Mouse (Mus musculus): ENCODE data around the gene Zbtb7b. TPM values are rescaled to one million over a fixed set of nuclear protein-coding genes. Genes with fewer than 3 reads are reported as not detected.

Gene Zbtb7b
- total and polyA plus RNA-seq, 2 experiments from 2014 or later: 2.4 to 18.4 TPM

DNA sequence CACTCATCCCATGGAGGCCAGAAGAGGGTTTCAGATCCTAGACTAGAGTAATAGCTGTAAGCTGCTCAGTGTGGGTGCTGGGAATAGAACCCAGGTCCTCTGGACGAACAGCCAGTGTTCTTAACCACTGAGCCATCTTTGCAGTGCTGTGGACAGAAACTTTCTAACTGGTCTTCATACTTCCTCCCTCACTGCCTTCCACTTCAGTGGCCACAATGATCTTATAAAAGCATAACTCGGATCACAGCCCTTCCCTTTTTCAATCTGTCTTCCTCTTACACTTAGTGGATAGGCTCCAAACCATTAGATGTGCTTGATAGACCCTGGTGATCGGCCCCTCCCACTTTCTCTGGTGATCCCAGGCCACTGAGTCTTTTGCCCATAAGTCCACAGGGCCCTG lies 34.3 kb downstream of the Zbtb7b start:
- Histone ChIP-seq H3K9ac (replicated peaks; ENCODE audit: low read depth, low read length) (no peak overlapping the region), H3K4me3 (ENCODE audit: low read depth, low read length) (no peak overlapping the region), H3K27ac (ENCODE audit: low read depth) (no peak overlapping the region), H3K4me1 (ENCODE audit: control insufficient read depth, insufficient read depth) (no peaks in the 10 kb centered on the region; the same call in 1 of the 2 replicates), H3K4me2 (ENCODE audit: low read depth, low read length) (no peak overlapping the region), H3K9me3 (replicated peaks; ENCODE audit: control insufficient read depth, low read length) (no peaks in the 10 kb centered on the region), H3K27me3 (ENCODE audit: control insufficient read depth, insufficient read depth, low read length) (no peaks in the 10 kb centered on the region), H3K36me3 (replicated peaks; ENCODE audit: control insufficient read depth, insufficient read depth, low read length) (no peaks in the 10 kb centered on the region)
- DNase-seq (ENCODE audit: low spot score) (no peak), ATAC-seq (ENCODE audit: insufficient read depth, low read depth) (no peak)
- 60% methylated on average over 3 of the region's 3 CpGs for WGBS
- TF ChIP-seq CTCF (IDR thresholded peaks at IDR 0.05; ENCODE audit: low read depth) (no peak), EP300 (IDR thresholded peaks at IDR 0.05; ENCODE audit: low read depth) (no peak)

DNA sequence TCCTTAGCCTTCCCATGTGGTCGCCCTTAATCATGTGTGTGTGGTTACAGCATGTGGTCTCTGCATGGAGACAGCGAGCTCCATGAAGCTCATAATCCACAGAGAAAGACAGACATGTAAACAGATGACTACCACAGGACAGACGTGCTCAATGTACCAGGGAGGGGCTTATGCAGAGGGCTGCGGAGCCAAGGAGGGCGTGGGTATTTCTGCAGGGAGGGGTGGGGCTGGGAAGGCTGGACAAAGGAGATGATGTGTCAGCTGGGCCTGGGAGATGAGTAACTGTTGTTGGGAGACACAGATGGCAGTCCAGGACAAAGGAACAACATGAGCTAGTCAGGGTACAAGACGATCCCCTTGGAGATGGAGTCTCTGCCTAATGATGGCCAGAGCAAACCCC lies 34.9 kb downstream of the Zbtb7b start:
- no peaks in the 10 kb centered on the region; the same call in 1 of the 2 replicates for H3K4me1 ChIP-seq (ENCODE audit: control insufficient read depth, insufficient read depth)
- H3K27ac ChIP-seq (ENCODE audit: low read depth): no peak overlapping the region
- DNase-seq (ENCODE audit: low spot score): no peak
- H3K4me3 ChIP-seq (ENCODE audit: low read depth, low read length): no peak overlapping the region
- no peak overlapping the region for H3K9ac ChIP-seq (replicated peaks; ENCODE audit: low read depth, low read length)
- no peaks in the 10 kb centered on the region for H3K27me3 ChIP-seq (ENCODE audit: control insufficient read depth, insufficient read depth, low read length)
- TF ChIP-seq CTCF (IDR thresholded peaks at IDR 0.05; ENCODE audit: low read depth) (no peak), EP300 (IDR thresholded peaks at IDR 0.05; ENCODE audit: low read depth) (no peak)
- no peaks in the 10 kb centered on the region for H3K9me3 ChIP-seq (replicated peaks; ENCODE audit: control insufficient read depth, low read length)
- 66% methylated on average over 5 of the region's 6 CpGs for WGBS
- ATAC-seq (ENCODE audit: insufficient read depth, low read depth): no peak
- no peak overlapping the region for H3K4me2 ChIP-seq (ENCODE audit: low read depth, low read length)
- H3K36me3 ChIP-seq (replicated peaks; ENCODE audit: control insufficient read depth, insufficient read depth, low read length): no peaks in the 10 kb centered on the region

DNA sequence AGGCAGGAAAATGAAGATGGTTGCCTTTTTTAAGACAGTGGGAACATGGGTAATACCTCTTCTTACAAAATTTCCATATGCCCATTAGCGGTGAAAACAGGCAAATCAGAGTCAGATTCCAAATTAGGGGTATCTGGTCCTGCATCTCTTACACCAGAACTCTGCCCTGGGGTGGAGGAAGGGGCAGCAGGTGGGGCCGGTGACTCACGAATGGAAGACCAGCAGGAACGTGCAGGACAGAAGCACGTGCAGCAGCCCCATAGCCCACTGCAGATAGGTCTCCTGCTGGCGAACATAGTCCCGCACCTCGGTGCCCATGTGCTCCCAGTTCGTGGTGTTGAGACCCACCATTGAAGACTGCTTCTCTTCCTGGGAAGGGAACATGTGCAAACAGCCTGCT lies 38.5 kb downstream of the Zbtb7b start:
- no peak for TF ChIP-seq EP300 (IDR thresholded peaks at IDR 0.05; ENCODE audit: low read depth)
- TF ChIP-seq CTCF (IDR thresholded peaks at IDR 0.05; ENCODE audit: low read depth): no peak
- 54% methylated on average over 9 of the region's 9 CpGs for WGBS
- Histone ChIP-seq H3K36me3 (replicated peaks; ENCODE audit: control insufficient read depth, insufficient read depth, low read length) (no peaks in the 10 kb centered on the region), H3K4me3 (ENCODE audit: low read depth, low read length) (no peak overlapping the region), H3K27me3 (ENCODE audit: control insufficient read depth, insufficient read depth, low read length) (peaks cover 20% of the 10 kb centered on the region; the same call in 1 of the 2 replicates), H3K4me2 (ENCODE audit: low read depth, low read length) (no peak overlapping the region), H3K9me3 (replicated peaks; ENCODE audit: control insufficient read depth, low read length) (no peaks in the 10 kb centered on the region), H3K4me1 (ENCODE audit: control insufficient read depth, insufficient read depth) (no peaks in the 10 kb centered on the region; the same call in 1 of the 2 replicates), H3K27ac (ENCODE audit: low read depth) (no peak overlapping the region), H3K9ac (replicated peaks; ENCODE audit: low read depth, low read length) (no peak overlapping the region)
- no peak for DNase-seq (ENCODE audit: low spot score)
- no peak for ATAC-seq (ENCODE audit: insufficient read depth, low read depth)

DNA sequence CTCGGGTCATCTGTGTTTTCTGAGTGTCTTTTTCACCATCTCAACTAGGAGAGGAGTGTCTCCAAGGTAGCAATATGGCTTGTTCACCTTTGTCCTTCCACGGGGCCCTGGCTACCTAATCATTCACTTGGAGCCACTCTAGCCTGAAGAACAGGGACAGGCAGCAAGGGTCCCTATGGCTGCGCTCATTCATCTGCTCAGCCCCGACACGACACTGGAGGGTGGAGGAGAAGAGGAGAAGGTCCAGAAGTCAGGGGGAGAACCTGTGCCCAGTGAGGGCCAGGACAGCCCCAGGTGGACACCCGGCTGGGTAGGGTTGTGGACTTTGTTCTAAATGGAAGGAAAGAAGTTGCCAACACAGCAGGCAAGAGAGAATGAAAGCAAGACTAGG lies 39.1 kb downstream of the Zbtb7b start:
- Histone ChIP-seq H3K4me1 (ENCODE audit: control insufficient read depth, insufficient read depth) (peaks cover 2% of the 10 kb centered on the region; the same call in 1 of the 2 replicates), H3K4me2 (ENCODE audit: low read depth, low read length) (no peak overlapping the region), H3K36me3 (replicated peaks; ENCODE audit: control insufficient read depth, insufficient read depth, low read length) (no peaks in the 10 kb centered on the region), H3K27me3 (ENCODE audit: control insufficient read depth, insufficient read depth, low read length) (peaks cover 25% of the 10 kb centered on the region; the same call in 1 of the 2 replicates), H3K9ac (replicated peaks; ENCODE audit: low read depth, low read length) (no peak overlapping the region), H3K4me3 (ENCODE audit: low read depth, low read length) (no peak overlapping the region), H3K27ac (ENCODE audit: low read depth) (peak overlapping the region; percentile 58), H3K9me3 (replicated peaks; ENCODE audit: control insufficient read depth, low read length) (no peaks in the 10 kb centered on the region)
- ATAC-seq (ENCODE audit: insufficient read depth, low read depth) (no peak), DNase-seq (ENCODE audit: low spot score) (no peak)
- TF ChIP-seq EP300 (IDR thresholded peaks at IDR 0.05; ENCODE audit: low read depth): no peak
- no peak for TF ChIP-seq CTCF (IDR thresholded peaks at IDR 0.05; ENCODE audit: low read depth)
- 70% methylated on average over 6 of the region's 6 CpGs for WGBS

DNA sequence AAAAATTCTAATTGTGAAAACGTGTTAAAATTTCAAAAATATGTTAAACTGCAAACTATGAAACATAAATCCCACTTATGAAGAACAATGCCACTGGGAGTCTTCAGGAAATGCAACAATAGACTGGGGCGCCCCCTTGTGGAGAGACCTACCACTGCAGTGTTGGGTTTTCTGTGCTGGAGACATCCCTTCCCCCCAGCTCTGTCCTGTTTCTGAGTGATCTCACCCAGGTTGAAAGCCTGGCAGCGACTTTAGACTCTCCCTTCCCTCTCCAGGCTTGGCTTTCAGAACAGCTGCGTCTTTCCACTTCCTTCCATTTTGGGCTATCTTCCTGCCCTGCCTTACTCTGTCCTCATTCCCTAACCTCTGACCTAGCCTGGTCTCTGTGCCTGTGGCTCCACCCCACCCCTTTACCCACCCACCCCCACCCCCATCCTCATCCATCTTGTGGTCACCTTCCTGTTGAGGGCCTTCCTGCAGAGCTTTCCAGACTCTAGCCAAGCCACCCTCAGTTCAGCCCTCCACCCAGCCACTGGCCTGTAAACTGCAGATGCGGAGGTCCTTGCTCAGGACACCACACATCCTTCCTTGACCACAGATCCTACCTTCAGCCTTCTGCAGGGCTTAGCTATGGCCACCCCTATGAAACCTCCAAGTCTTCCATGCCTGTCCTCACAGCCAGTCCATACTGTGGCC lies 39.6 kb downstream of the Zbtb7b start:
- ATAC-seq (ENCODE audit: insufficient read depth, low read depth): peak; percentile 67
- Histone ChIP-seq H3K9me3 (replicated peaks; ENCODE audit: control insufficient read depth, low read length) (no peaks in the 10 kb centered on the region), H3K4me3 (ENCODE audit: low read depth, low read length) (no peak overlapping the region), H3K4me1 (ENCODE audit: control insufficient read depth, insufficient read depth) (peaks cover 7% of the 10 kb centered on the region; the same call in 1 of the 2 replicates), H3K4me2 (ENCODE audit: low read depth, low read length) (no peak overlapping the region), H3K9ac (replicated peaks; ENCODE audit: low read depth, low read length) (no peak overlapping the region), H3K27ac (ENCODE audit: low read depth) (peak overlapping the region; percentile 58), H3K27me3 (ENCODE audit: control insufficient read depth, insufficient read depth, low read length) (peaks cover 29% of the 10 kb centered on the region; the same call in 1 of the 2 replicates), H3K36me3 (replicated peaks; ENCODE audit: control insufficient read depth, insufficient read depth, low read length) (no peaks in the 10 kb centered on the region)
- TF ChIP-seq EP300 (IDR thresholded peaks at IDR 0.05; ENCODE audit: low read depth) (no peak), CTCF (IDR thresholded peaks at IDR 0.05; ENCODE audit: low read depth) (peak; percentile 86)
- DNase-seq (ENCODE audit: low spot score): peak; percentile 71
- 14% methylated on average over 5 of the region's 5 CpGs for WGBS
